Mouse (Mus musculus): ENCODE data around the gene Magi1. TPM values are rescaled to one million over a fixed set of nuclear protein-coding genes. Genes with fewer than 3 reads are reported as not detected.

Magi1 gene
- polyA plus RNA-seq, 1 experiment from 2014 or later, result 25.4 TPM

GRCm38 (mm10) chr6:93715181-93716180 is 568.2 kb downstream of the Magi1 start:
- no peak overlapping the region for H3K4me3 ChIP-seq

GRCm38 (mm10) chr6:93704350-93704749 is 579.4 kb downstream of the Magi1 start:
- no peak overlapping the region for H3K4me2 ChIP-seq (replicated peaks)
- H3K4me1 ChIP-seq, result no peaks in the 10 kb centered on the region
- peaks cover 12% of the 10 kb centered on the region; the same call in 1 of the 2 replicates for H3K36me3 ChIP-seq
- 42% methylated on average over 5 of the region's 5 CpGs for WGBS
- no peak overlapping the region for H3K4me3 ChIP-seq
- no peaks in the 10 kb centered on the region for H3K27me3 ChIP-seq (replicated peaks)
- no peak for ATAC-seq (ENCODE audit: low FRiP score, low read depth)
- no peaks in the 10 kb centered on the region for H3K9me3 ChIP-seq
- no peak overlapping the region for H3K9ac ChIP-seq
- no peak overlapping the region for H3K27ac ChIP-seq

More at GRCm38 (mm10) chr6:93715181-93716180, 568.2 kb downstream of the Magi1 start:
- Histone ChIP-seq H3K27me3 (replicated peaks) (no peaks in the 10 kb centered on the region; the same call in 1 of the 2 replicates), H3K4me2 (replicated peaks) (peak overlapping the region; percentile 52), H3K4me1 (peaks cover 29% of the 10 kb centered on the region), H3K9ac (0 out of 2 replicates have a peak overlapping the region, but pooled peaks have one; percentile 3), H3K9me3 (no peaks in the 10 kb centered on the region), H3K36me3 (no peaks in the 10 kb centered on the region), H3K27ac (no peak overlapping the region)
- ATAC-seq (ENCODE audit: low FRiP score, low read depth), result no peak
- 48% methylated on average over 24 of the region's 24 CpGs for WGBS

GRCm38 (mm10) chr6:93699436-93699835 is 584.3 kb downstream of the Magi1 start:
- Histone ChIP-seq H3K4me1 (no peaks in the 10 kb centered on the region), H3K9me3 (no peaks in the 10 kb centered on the region), H3K27ac (no peak overlapping the region), H3K36me3 (peaks cover 37% of the 10 kb centered on the region), H3K9ac (no peak overlapping the region), H3K4me3 (no peak overlapping the region), H3K4me2 (replicated peaks) (no peak overlapping the region), H3K27me3 (replicated peaks) (no peaks in the 10 kb centered on the region)
- ATAC-seq (ENCODE audit: low FRiP score, low read depth), result no peak
- WGBS, result 83% methylated on average over 13 of the region's 13 CpGs

GRCm38 (mm10) chr6:93697956-93698355 is 585.8 kb downstream of the Magi1 start:
- Histone ChIP-seq H3K27ac (no peak overlapping the region), H3K4me1 (no peaks in the 10 kb centered on the region), H3K36me3 (peaks cover 37% of the 10 kb centered on the region), H3K4me2 (replicated peaks) (no peak overlapping the region), H3K27me3 (replicated peaks) (no peaks in the 10 kb centered on the region), H3K9me3 (no peaks in the 10 kb centered on the region), H3K4me3 (no peak overlapping the region), H3K9ac (no peak overlapping the region)
- ATAC-seq (ENCODE audit: low FRiP score, low read depth), result no peak
- WGBS, result 90% methylated on average over 5 of the region's 5 CpGs

- no peak overlapping the region for H3K9ac ChIP-seq
- H3K4me1 ChIP-seq, result no peaks in the 10 kb centered on the region
- 82% methylated on average over 17 of the region's 17 CpGs for WGBS
- no peak for ATAC-seq (ENCODE audit: low FRiP score, low read depth)
- peaks cover 30% of the 10 kb centered on the region for H3K36me3 ChIP-seq
- no peak overlapping the region for H3K27ac ChIP-seq
- H3K4me3 ChIP-seq, result no peak overlapping the region
- no peak overlapping the region for H3K4me2 ChIP-seq (replicated peaks)
- no peaks in the 10 kb centered on the region for H3K27me3 ChIP-seq (replicated peaks)
- no peaks in the 10 kb centered on the region for H3K9me3 ChIP-seq
Measured at GRCm38 (mm10) chr6:93678766-93679165, 605.0 kb downstream of the Magi1 start.

- no peak overlapping the region for H3K27ac ChIP-seq
- H3K9me3 ChIP-seq, result no peaks in the 10 kb centered on the region
- no peak overlapping the region for H3K4me2 ChIP-seq (replicated peaks)
- no peaks in the 10 kb centered on the region for H3K36me3 ChIP-seq
- H3K9ac ChIP-seq, result no peak overlapping the region
- 46% methylated on average over 2 of the region's 2 CpGs for WGBS
- no peak for ATAC-seq (ENCODE audit: low FRiP score, low read depth)
- H3K4me3 ChIP-seq, result no peak overlapping the region
- H3K4me1 ChIP-seq, result no peaks in the 10 kb centered on the region
- H3K27me3 ChIP-seq (replicated peaks), result no peaks in the 10 kb centered on the region
Measured at GRCm38 (mm10) chr6:93666731-93667130, 617.0 kb downstream of the Magi1 start.

GRCm38 (mm10) chr6:93665056-93665805 is 618.5 kb downstream of the Magi1 start:
- Histone ChIP-seq H3K4me2 (replicated peaks) (no peak overlapping the region), H3K36me3 (no peaks in the 10 kb centered on the region), H3K4me3 (no peak overlapping the region), H3K9me3 (no peaks in the 10 kb centered on the region), H3K27me3 (replicated peaks) (no peaks in the 10 kb centered on the region), H3K4me1 (no peaks in the 10 kb centered on the region), H3K27ac (no peak overlapping the region), H3K9ac (no peak overlapping the region)
- ATAC-seq (ENCODE audit: low FRiP score, low read depth), result no peak
- WGBS, result 87% methylated on average over 12 of the region's 12 CpGs

- no peak overlapping the region for H3K4me2 ChIP-seq (replicated peaks)
Measured at GRCm38 (mm10) chr6:93661139-93661538, 622.6 kb downstream of the Magi1 start.

GRCm38 (mm10) chr6:93659534-93659933 is 624.2 kb downstream of the Magi1 start:
- Histone ChIP-seq H3K9me3 (no peaks in the 10 kb centered on the region), H3K9ac (no peak overlapping the region), H3K27me3 (replicated peaks) (no peaks in the 10 kb centered on the region), H3K4me1 (no peaks in the 10 kb centered on the region; the same call in 1 of the 2 replicates), H3K36me3 (no peaks in the 10 kb centered on the region), H3K4me3 (no peak overlapping the region), H3K4me2 (replicated peaks) (no peak overlapping the region), H3K27ac (no peak overlapping the region)
- 61% methylated on average over 8 of the region's 8 CpGs for WGBS
- no peak for ATAC-seq (ENCODE audit: low FRiP score, low read depth)

More at GRCm38 (mm10) chr6:93661139-93661538, 622.6 kb downstream of the Magi1 start:
- Histone ChIP-seq H3K4me1 (no peaks in the 10 kb centered on the region; the same call in 1 of the 2 replicates), H3K27ac (no peak overlapping the region), H3K9me3 (no peaks in the 10 kb centered on the region), H3K9ac (no peak overlapping the region), H3K36me3 (no peaks in the 10 kb centered on the region), H3K4me3 (no peak overlapping the region), H3K27me3 (replicated peaks) (no peaks in the 10 kb centered on the region)
- ATAC-seq (ENCODE audit: low FRiP score, low read depth), result no peak
- WGBS, result 34% methylated on average over 1 of the region's 1 CpGs

- Histone ChIP-seq H3K27me3 (replicated peaks) (no peaks in the 10 kb centered on the region), H3K4me3 (no peak overlapping the region), H3K36me3 (no peaks in the 10 kb centered on the region), H3K4me1 (no peaks in the 10 kb centered on the region; the same call in 1 of the 2 replicates), H3K9ac (no peak overlapping the region), H3K27ac (no peak overlapping the region), H3K4me2 (replicated peaks) (no peak overlapping the region), H3K9me3 (no peaks in the 10 kb centered on the region)
- WGBS, result 44% methylated on average over 13 of the region's 13 CpGs
- ATAC-seq (ENCODE audit: low FRiP score, low read depth), result no peak
Measured at GRCm38 (mm10) chr6:93657187-93657974, 626.3 kb downstream of the Magi1 start.

- no peak for ATAC-seq (ENCODE audit: low FRiP score, low read depth)
- no peak overlapping the region for H3K9ac ChIP-seq
- no peaks in the 10 kb centered on the region for H3K27me3 ChIP-seq (replicated peaks)
- no peak overlapping the region for H3K4me3 ChIP-seq
- H3K4me1 ChIP-seq, result no peaks in the 10 kb centered on the region
- WGBS, result 85% methylated on average over 8 of the region's 8 CpGs
- no peak overlapping the region for H3K27ac ChIP-seq
- H3K9me3 ChIP-seq, result no peaks in the 10 kb centered on the region
- no peak overlapping the region for H3K4me2 ChIP-seq (replicated peaks)
- no peaks in the 10 kb centered on the region for H3K36me3 ChIP-seq
Measured at GRCm38 (mm10) chr6:93648581-93649230, 635.0 kb downstream of the Magi1 start.

Data from neural tube, embryonic 12.5 days (tissue).